ENCODE assay signal across 7 mouse cellular contexts in the genomic region with DNA sequence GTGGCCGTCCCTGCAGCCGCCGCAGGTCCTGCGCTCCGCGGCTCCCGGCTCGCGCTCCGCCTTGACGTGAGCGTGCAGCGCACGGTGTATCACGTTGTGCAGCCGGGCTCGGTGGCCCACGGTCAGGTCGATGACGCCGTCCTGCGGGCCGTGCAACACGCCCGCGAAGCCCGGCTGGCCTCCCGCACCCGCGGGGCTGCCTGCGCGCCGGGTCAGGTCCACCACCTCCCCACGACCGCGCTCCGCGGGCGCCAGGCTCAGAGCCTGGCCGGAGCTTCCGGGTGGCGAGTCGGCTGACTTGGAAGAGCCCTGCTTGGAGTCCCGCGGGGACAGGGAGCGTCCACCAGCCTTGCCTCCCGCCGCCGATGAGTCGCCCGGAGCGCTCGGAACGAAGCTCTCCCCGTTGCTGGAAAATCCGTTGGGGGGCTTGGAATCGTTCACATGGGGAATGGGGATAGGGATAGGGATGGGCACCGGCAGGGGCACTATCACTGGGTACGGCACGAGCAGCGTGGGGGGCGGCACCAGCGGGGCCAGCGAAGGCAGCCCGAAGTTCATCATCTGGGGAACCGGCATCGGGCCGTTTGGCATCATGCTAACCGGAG.
A peak's percentile ranks its signal among the peaks of the same experiment; 100 is the strongest.
DNase-seq lines count a peak whose midpoint lies in the region; ATAC-seq and TF ChIP-seq lines count a peak whose summit lies in the region.

No protein-coding gene starts in this region.

- no peaks in the 10 kb centered on the region for H3K27me3 ChIP-seq in cerebellum, adult 2 months (ENCODE audit: control insufficient read depth, insufficient read depth, low read length)
- H3K27me3 ChIP-seq in forebrain, embryonic 13.5 days: peaks cover 34% of the 10 kb centered on the region
- peaks cover 54% of the 10 kb centered on the region for H3K27me3 ChIP-seq in intestine, embryonic 14.5 days (replicated peaks; ENCODE audit: control insufficient read depth, insufficient read depth, low read length)
- H3K27me3 ChIP-seq in midbrain, embryonic 14.5 days (ENCODE audit: control insufficient read depth, insufficient read depth, low read length): no peaks in the 10 kb centered on the region; the same call in 1 of the 2 replicates

- no peaks in the 10 kb centered on the region for H3K9me3 ChIP-seq in forebrain, embryonic 13.5 days (replicated peaks)
- H3K9me3 ChIP-seq in intestine, embryonic 14.5 days (ENCODE audit: control insufficient read depth, low read length): no peaks in the 10 kb centered on the region
- H3K9me3 ChIP-seq in midbrain, embryonic 14.5 days (ENCODE audit: control insufficient read depth, low read length): no peaks in the 10 kb centered on the region

- peak overlapping the region; percentile 43 for H3K4me3 ChIP-seq in cerebellum, adult 2 months (replicated peaks; ENCODE audit: insufficient read depth, low read depth, low read length)
- H3K4me3 ChIP-seq in forebrain, embryonic 13.5 days: peak overlapping the region; percentile 55
- H3K4me3 ChIP-seq in intestine, embryonic 14.5 days (ENCODE audit: low read depth, low read length): peak overlapping the region; percentile 50
- peak overlapping the region; percentile 41 for H3K4me3 ChIP-seq in midbrain, embryonic 14.5 days (replicated peaks; ENCODE audit: low read depth, low read length)

- TF ChIP-seq POLR2A in cerebellum, adult 2 months (IDR thresholded peaks at IDR 0.05; ENCODE audit: borderline replicate concordance, insufficient read depth, low read length): 0 out of 2 replicates have a peak, but pooled peaks have one; percentile 24

- H3K4me2 ChIP-seq in forebrain, embryonic 13.5 days: peak overlapping the region; percentile 97
- H3K4me2 ChIP-seq in intestine, embryonic 14.5 days (ENCODE audit: low read length): peak overlapping the region; percentile 92
- peak overlapping the region; percentile 92 for H3K4me2 ChIP-seq in midbrain, embryonic 14.5 days (ENCODE audit: low read length)

- peak; percentile 42; the same call in 1 of the 2 replicates for ATAC-seq in forebrain, embryonic 13.5 days
- peak; percentile 68 for ATAC-seq in intestine, embryonic 14.5 days (replicated peaks; ENCODE audit: low FRiP score, low TSS enrichment, low read depth)
- peak; percentile 51 for ATAC-seq in midbrain, embryonic 14.5 days (ENCODE audit: low FRiP score, low TSS enrichment)

- TF ChIP-seq CTCF in cerebellum, adult 2 months (IDR thresholded peaks at IDR 0.05; ENCODE audit: borderline replicate concordance, insufficient read depth, low read depth, low read length): no peak

- no peaks in the 10 kb centered on the region for H3K4me1 ChIP-seq in cerebellum, adult 2 months (ENCODE audit: control insufficient read depth, insufficient read depth, low read length)
- H3K4me1 ChIP-seq in forebrain, embryonic 13.5 days: peaks cover 24% of the 10 kb centered on the region
- H3K4me1 ChIP-seq in intestine, embryonic 14.5 days (replicated peaks; ENCODE audit: control insufficient read depth, insufficient read depth, low read length): peaks cover 11% of the 10 kb centered on the region; the same call in 1 of the 2 replicates
- peaks cover 17% of the 10 kb centered on the region for H3K4me1 ChIP-seq in midbrain, embryonic 14.5 days (ENCODE audit: control insufficient read depth, insufficient read depth, low read length)

- WGBS in cerebellum, adult 2 months: 1% methylated on average over 68 of the region's 69 CpGs
- under 1% methylated on average over 63 of the region's 69 CpGs for WGBS in forebrain, embryonic 13.5 days
- WGBS in intestine, embryonic 14.5 days: under 1% methylated on average over 55 of the region's 69 CpGs
- WGBS in midbrain, embryonic 14.5 days: under 1% methylated on average over 69 of the region's 69 CpGs

- DNase-seq in ovary, postnatal 14 days (ENCODE audit: low spot score): peak; percentile 13
- no peak for DNase-seq in ovary, adult 18-20 months (ENCODE audit: low spot score)
- peak; percentile 63 to 69 for DNase-seq in cerebellum, adult 2 months
- peak; percentile 77 for DNase-seq in intestine, embryonic 14.5 days (ENCODE audit: low spot score)
- DNase-seq in midbrain, embryonic 14.5 days: peak; percentile 72
- DNase-seq in layer of hippocampus, adult 8-10 months (ENCODE audit: low spot score in 2 of 2): no peak

- no peaks in the 10 kb centered on the region; the same call in 1 of the 2 replicates for H3K36me3 ChIP-seq in forebrain, embryonic 13.5 days (ENCODE audit: poor library complexity, severe bottlenecking)
- H3K36me3 ChIP-seq in intestine, embryonic 14.5 days (ENCODE audit: control insufficient read depth, insufficient read depth, low read length): no peaks in the 10 kb centered on the region
- H3K36me3 ChIP-seq in midbrain, embryonic 14.5 days (ENCODE audit: control insufficient read depth, insufficient read depth, low read length): peaks cover 12% of the 10 kb centered on the region

- peak overlapping the region; percentile 73 for H3K9ac ChIP-seq in forebrain, embryonic 13.5 days
- peak overlapping the region; percentile 45 for H3K9ac ChIP-seq in intestine, embryonic 14.5 days (ENCODE audit: low read length)
- H3K9ac ChIP-seq in midbrain, embryonic 14.5 days (replicated peaks; ENCODE audit: low read length): peak overlapping the region; percentile 58

- no peak overlapping the region for H3K27ac ChIP-seq in cerebellum, adult 2 months (ENCODE audit: insufficient read depth, low read length)
- H3K27ac ChIP-seq in forebrain, embryonic 13.5 days: no peak overlapping the region
- H3K27ac ChIP-seq in intestine, embryonic 14.5 days (ENCODE audit: low read depth): no peak overlapping the region
- H3K27ac ChIP-seq in midbrain, embryonic 14.5 days (replicated peaks; ENCODE audit: low read depth, low read length): peak overlapping the region; percentile 26; the same call in 1 of the 2 replicates

Comparison
In these comparisons a context has a peak if more than half of its experiments do, and no peak if none do; other contexts are left out.
1. DNase-seq: peak in ovary, postnatal 14 days (single experiment), cerebellum, adult 2 months (2 of 2), intestine, embryonic 14.5 days (single experiment) and midbrain, embryonic 14.5 days (single experiment); none in ovary, adult 18-20 months (single experiment) and layer of hippocampus, adult 8-10 months (0 of 2).
2. Peak in every context shown above with its lines, with median percentiles within 50 percentile points of each other: H3K4me3 ChIP-seq, ATAC-seq, H3K4me2 ChIP-seq and H3K9ac ChIP-seq.